Mouse (Mus musculus): Measurements from ENCODE around the gene Cers5. TPM values are rescaled to one million over a fixed set of nuclear protein-coding genes. Genes with fewer than 3 reads are reported as not detected.

Cers5 gene
- polyA plus RNA-seq, 2 experiments, result 75.1 to 84.9 TPM

DNA sequence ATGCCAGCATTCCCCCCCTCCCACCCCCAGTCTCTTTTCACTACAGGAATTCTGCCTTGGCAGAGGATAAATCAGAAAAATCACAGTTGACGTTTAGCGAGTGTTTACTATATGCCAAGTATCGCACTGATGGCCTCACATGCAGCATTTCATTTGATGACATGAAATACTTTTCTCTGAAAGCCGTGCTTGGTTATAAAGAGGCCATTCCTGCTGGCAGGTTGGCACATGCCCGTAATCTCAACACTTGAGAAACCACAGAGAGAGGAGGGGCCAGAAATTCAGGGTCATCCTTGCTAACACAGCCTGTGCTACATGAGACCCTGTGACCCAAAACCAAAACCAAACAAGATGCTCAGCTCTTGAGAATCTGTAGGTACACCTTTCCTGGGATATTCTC is 25.2 kb upstream of the Cers5 start:
- no peaks in the 10 kb centered on the region for H3K9me3 ChIP-seq (ENCODE audit: control insufficient read depth, low read length)
- H3K27ac ChIP-seq (replicated peaks; ENCODE audit: low read depth, low read length), result 0 out of 2 replicates have a peak overlapping the region, but pooled peaks have one; percentile 8
- peaks cover 67% of the 10 kb centered on the region for H3K36me3 ChIP-seq (ENCODE audit: control insufficient read depth, insufficient read depth, low read length)
- H3K4me3 ChIP-seq (replicated peaks; ENCODE audit: low read length), result no peak overlapping the region
- H3K27me3 ChIP-seq (ENCODE audit: control insufficient read depth, insufficient read depth, low read length), result no peaks in the 10 kb centered on the region
- DNase-seq (ENCODE audit: low spot score), result no peak
- no peak for TF ChIP-seq POLR2A (IDR thresholded peaks at IDR 0.05; ENCODE audit: borderline replicate concordance, extremely low read depth, insufficient read depth, insufficient read length)
- whole genome bisulfite sequencing, result 51% methylated on average over 5 of the region's 5 CpGs
- H3K4me2 ChIP-seq (replicated peaks; ENCODE audit: low read depth, low read length, severe bottlenecking), result no peak overlapping the region
- no peak for ATAC-seq (ENCODE audit: low FRiP score, low read depth)
- H3K4me1 ChIP-seq (ENCODE audit: control insufficient read depth, insufficient read depth, low read length), result peaks cover 21% of the 10 kb centered on the region
- no peak overlapping the region for H3K9ac ChIP-seq (ENCODE audit: low read depth, low read length, severe bottlenecking)

DNA sequence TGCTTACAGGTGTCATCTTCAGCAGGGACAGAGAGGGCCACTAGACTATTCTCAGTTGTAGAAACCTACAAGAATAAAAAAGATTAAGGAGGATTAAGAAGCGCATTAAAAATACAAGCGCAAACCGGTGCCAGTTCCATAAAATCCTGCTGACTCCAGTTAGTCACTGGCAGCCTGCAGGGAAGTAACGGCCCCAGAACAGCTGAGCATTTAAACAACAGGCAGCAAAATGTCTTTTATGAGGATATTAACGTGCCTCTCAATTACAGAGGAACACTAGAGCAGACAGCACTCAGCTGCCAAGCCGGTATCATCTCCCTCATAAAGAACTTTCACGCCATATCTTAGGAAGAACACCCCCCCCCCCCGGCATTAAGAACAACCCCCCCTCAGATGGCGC is 24.1 kb upstream of the Cers5 start:
- Histone ChIP-seq H3K4me1 (ENCODE audit: control insufficient read depth, insufficient read depth, low read length) (peaks cover 10% of the 10 kb centered on the region), H3K9me3 (ENCODE audit: control insufficient read depth, low read length) (no peaks in the 10 kb centered on the region), H3K27ac (replicated peaks; ENCODE audit: low read depth, low read length) (no peak overlapping the region), H3K36me3 (ENCODE audit: control insufficient read depth, insufficient read depth, low read length) (peaks cover 77% of the 10 kb centered on the region), H3K4me2 (replicated peaks; ENCODE audit: low read depth, low read length, severe bottlenecking) (no peak overlapping the region), H3K9ac (ENCODE audit: low read depth, low read length, severe bottlenecking) (no peak overlapping the region), H3K27me3 (ENCODE audit: control insufficient read depth, insufficient read depth, low read length) (no peaks in the 10 kb centered on the region), H3K4me3 (replicated peaks; ENCODE audit: low read length) (no peak overlapping the region)
- 38% methylated on average over 9 of the region's 9 CpGs for WGBS
- DNase-seq (ENCODE audit: low spot score), result peak; percentile 73
- ATAC-seq (ENCODE audit: low FRiP score, low read depth), result peak; percentile 81
- no peak for TF ChIP-seq POLR2A (IDR thresholded peaks at IDR 0.05; ENCODE audit: borderline replicate concordance, extremely low read depth, insufficient read depth, insufficient read length)

DNA sequence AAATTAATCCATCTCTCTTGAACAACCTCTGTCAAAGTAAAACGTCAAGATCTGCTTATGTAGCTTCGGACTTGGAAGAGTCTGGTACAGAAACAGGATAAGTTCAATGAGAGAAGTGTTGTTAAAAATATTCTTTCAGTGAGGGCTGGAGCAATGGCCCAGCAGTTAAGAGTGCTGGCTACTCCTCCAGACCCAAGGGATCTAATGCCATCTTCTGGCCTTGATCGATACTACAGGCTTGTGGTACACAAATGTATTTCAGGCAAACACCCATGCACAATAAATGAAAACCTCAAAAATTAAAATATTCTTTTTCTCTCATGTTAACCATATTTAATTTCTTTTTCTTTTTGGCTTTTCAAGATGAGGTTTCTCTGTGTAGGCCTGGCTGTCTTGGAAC is 23.4 kb upstream of the Cers5 start:
- no peak overlapping the region for H3K9ac ChIP-seq (ENCODE audit: low read depth, low read length, severe bottlenecking)
- H3K4me2 ChIP-seq (replicated peaks; ENCODE audit: low read depth, low read length, severe bottlenecking), result no peak overlapping the region
- peaks cover 10% of the 10 kb centered on the region for H3K4me1 ChIP-seq (ENCODE audit: control insufficient read depth, insufficient read depth, low read length)
- no peak for ATAC-seq (ENCODE audit: low FRiP score, low read depth)
- H3K4me3 ChIP-seq (replicated peaks; ENCODE audit: low read length), result no peak overlapping the region
- no peak overlapping the region for H3K27ac ChIP-seq (replicated peaks; ENCODE audit: low read depth, low read length)
- WGBS, result 91% methylated on average over 3 of the region's 3 CpGs
- no peak for DNase-seq (ENCODE audit: low spot score)
- peaks cover 78% of the 10 kb centered on the region for H3K36me3 ChIP-seq (ENCODE audit: control insufficient read depth, insufficient read depth, low read length)
- H3K9me3 ChIP-seq (ENCODE audit: control insufficient read depth, low read length), result no peaks in the 10 kb centered on the region
- TF ChIP-seq POLR2A (IDR thresholded peaks at IDR 0.05; ENCODE audit: borderline replicate concordance, extremely low read depth, insufficient read depth, insufficient read length), result no peak
- no peaks in the 10 kb centered on the region for H3K27me3 ChIP-seq (ENCODE audit: control insufficient read depth, insufficient read depth, low read length)

GRCm38 (mm10) chr15:99792221-99792815 is 19.6 kb upstream of the Cers5 start:
- Histone ChIP-seq H3K4me1 (ENCODE audit: control insufficient read depth, insufficient read depth, low read length) (no peaks in the 10 kb centered on the region), H3K27ac (replicated peaks; ENCODE audit: low read depth, low read length) (no peak overlapping the region), H3K27me3 (ENCODE audit: control insufficient read depth, insufficient read depth, low read length) (no peaks in the 10 kb centered on the region), H3K4me3 (replicated peaks; ENCODE audit: low read length) (no peak overlapping the region), H3K4me2 (replicated peaks; ENCODE audit: low read depth, low read length, severe bottlenecking) (no peak overlapping the region), H3K36me3 (ENCODE audit: control insufficient read depth, insufficient read depth, low read length) (peaks cover 82% of the 10 kb centered on the region), H3K9me3 (ENCODE audit: control insufficient read depth, low read length) (no peaks in the 10 kb centered on the region), H3K9ac (ENCODE audit: low read depth, low read length, severe bottlenecking) (no peak overlapping the region)
- DNase-seq (ENCODE audit: low spot score) (no peak), ATAC-seq (ENCODE audit: low FRiP score, low read depth) (no peak)
- WGBS, result 96% methylated on average over 16 of the region's 16 CpGs
- TF ChIP-seq POLR2A (IDR thresholded peaks at IDR 0.05; ENCODE audit: borderline replicate concordance, extremely low read depth, insufficient read depth, insufficient read length), result no peak

DNA sequence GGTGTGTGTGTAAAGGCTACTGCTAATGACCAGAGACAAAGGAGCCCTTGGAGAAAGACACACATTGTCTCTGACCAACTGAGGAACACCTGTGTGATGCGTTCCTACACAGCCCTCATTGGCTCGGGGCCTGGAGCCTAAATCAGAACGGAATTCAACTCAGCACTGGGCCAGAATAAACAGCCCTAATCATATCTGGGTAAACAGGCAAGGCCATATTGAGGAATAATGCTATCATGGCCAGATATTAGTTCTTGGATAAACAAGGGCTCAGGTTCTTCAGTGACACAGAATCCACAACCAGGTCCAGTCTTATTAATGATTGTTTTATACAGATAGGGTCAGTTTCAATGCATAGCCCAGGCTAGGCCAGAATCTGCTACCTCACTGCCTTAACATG is 18.3 kb upstream of the Cers5 start:
- H3K4me2 ChIP-seq (replicated peaks; ENCODE audit: low read depth, low read length, severe bottlenecking), result no peak overlapping the region
- no peak overlapping the region for H3K27ac ChIP-seq (replicated peaks; ENCODE audit: low read depth, low read length)
- H3K27me3 ChIP-seq (ENCODE audit: control insufficient read depth, insufficient read depth, low read length), result no peaks in the 10 kb centered on the region
- DNase-seq (ENCODE audit: low spot score), result no peak
- 93% methylated on average over 3 of the region's 3 CpGs for WGBS
- H3K9me3 ChIP-seq (ENCODE audit: control insufficient read depth, low read length), result no peaks in the 10 kb centered on the region
- H3K4me1 ChIP-seq (ENCODE audit: control insufficient read depth, insufficient read depth, low read length), result no peaks in the 10 kb centered on the region
- no peak overlapping the region for H3K4me3 ChIP-seq (replicated peaks; ENCODE audit: low read length)
- H3K36me3 ChIP-seq (ENCODE audit: control insufficient read depth, insufficient read depth, low read length), result peaks cover 88% of the 10 kb centered on the region
- H3K9ac ChIP-seq (ENCODE audit: low read depth, low read length, severe bottlenecking), result no peak overlapping the region
- no peak for TF ChIP-seq POLR2A (IDR thresholded peaks at IDR 0.05; ENCODE audit: borderline replicate concordance, extremely low read depth, insufficient read depth, insufficient read length)
- no peak for ATAC-seq (ENCODE audit: low FRiP score, low read depth)
